14 mouse cellular contexts compared by ENCODE assay signal in genomic region chr6:127872581-127872980, GRCm38 (mm10). TPM values are rescaled to one million over a fixed set of nuclear protein-coding genes. Genes with fewer than 3 reads are reported as not detected.
"Had no signal": no experiment of that assay in that cellular context is flagged by ENCODE, and none has a peak within 500 bp of the region (broad histone marks: within the 10 kb centered on the region; RNA-seq: fewer than 3 reads in every experiment).

No protein-coding gene starts in this region.

- H3K4me2 ChIP-seq: limb, embryonic 13.5 days; liver, embryonic 11.5 days; lung, embryonic 14.5 days; midbrain, embryonic 12.5 days; neural tube, embryonic 15.5 days had no signal

- H3K9me3 ChIP-seq: limb, embryonic 13.5 days; midbrain, embryonic 12.5 days; neural tube, embryonic 15.5 days had no signal

- H3K36me3 ChIP-seq: limb, embryonic 13.5 days; midbrain, embryonic 12.5 days; neural tube, embryonic 15.5 days had no signal

- H3K4me1 ChIP-seq: midbrain, embryonic 12.5 days had no signal

- H3K27ac ChIP-seq: limb, embryonic 13.5 days; midbrain, embryonic 12.5 days; neural tube, embryonic 15.5 days had no signal

- H3K27me3 ChIP-seq: limb, embryonic 13.5 days; midbrain, embryonic 12.5 days; neural tube, embryonic 15.5 days had no signal

- H3K9ac ChIP-seq: limb, embryonic 13.5 days; lung, embryonic 14.5 days; midbrain, embryonic 12.5 days; neural tube, embryonic 15.5 days had no signal

- DNase-seq: kidney, postnatal 10 days; kidney, postnatal 4 days; lung, embryonic 14.5 days; lung, postnatal 10 days; lung, postnatal 4 days; right cerebral cortex, adult 18-20 months; right cerebral cortex, postnatal 25 days; thymus, postnatal 36 days had no signal

- H3K4me3 ChIP-seq: limb, embryonic 13.5 days; midbrain, embryonic 12.5 days; myocyte; neural tube, embryonic 15.5 days had no signal

RNA-seq across cellular contexts. Expression of gene Tspan11, which starts 14.8 kb away (rescaled TPM):
- total RNA-seq: megakaryocyte, adult 5-6 weeks had no signal
